Mouse (Mus musculus) kidney, embryonic 16.5 days (tissue): ENCODE data around the gene Meltf. TPM values are rescaled to one million over a fixed set of nuclear protein-coding genes. Genes with fewer than 3 reads are reported as not detected.

Source experiments
- ATAC-seq: fragments of 200-750 bp; cut with Nextera tagmentation; 2 replicates; pipeline ENCODE4 v1.8.0; 2017; ENCODE audit warnings: moderate TSS enrichment; ENCODE audit not compliant: low FRiP score, low TSS enrichment
- H3K27ac ChIP-seq: fragments of 300-500 bp; sonication (generic); 2 replicates; pipeline ENCODE4 v1.5.1; 2014; ENCODE audit warnings: low read length
- H3K27me3 ChIP-seq: fragments of 300-500 bp; sonication (generic); 2 replicates; pipeline ENCODE4 v1.6.1; 2014; ENCODE audit warnings: low read length, control low read depth, mixed read lengths; ENCODE audit not compliant: insufficient read depth
- H3K36me3 ChIP-seq: fragments of 300-500 bp; sonication (generic); 2 replicates; pipeline ENCODE4 v1.6.1; 2014; ENCODE audit warnings: low read length, control low read depth, mixed read lengths; ENCODE audit not compliant: insufficient read depth
- H3K4me1 ChIP-seq: fragments of 300-500 bp; sonication (generic); 2 replicates; pipeline ENCODE4 v1.6.1; 2014; ENCODE audit warnings: low read length, control low read depth, mixed read lengths; ENCODE audit not compliant: insufficient read depth
- H3K4me2 ChIP-seq: fragments of 300-500 bp; sonication (generic); replicated peaks from 2 replicates; pipeline ENCODE4 v1.6.1; 2014; ENCODE audit warnings: low read depth, low read length
- H3K4me3 ChIP-seq: fragments of 300-500 bp; sonication (generic); 2 replicates; pipeline ENCODE4 v1.5.1; 2014; ENCODE audit warnings: mild to moderate bottlenecking, low read length
- H3K9ac ChIP-seq: fragments of 300-500 bp; sonication (generic); replicated peaks from 2 replicates; pipeline ENCODE4 v1.6.1; 2014; ENCODE audit warnings: low read length
- H3K9me3 ChIP-seq: fragments of 300-500 bp; sonication (generic); 2 replicates; pipeline ENCODE4 v1.6.1; 2016; ENCODE audit warnings: low read length, control low read depth
- WGBS: fragments of 180-500 bp; shearing (Covaris S2); extraction: QIAGEN DNeasy Blood & Tissue Kit; methylation state at CpG from one replicate; pipeline ENCODE4 v1.1.7; 2014; 5-methylcytosine and 5-hydroxymethylcytosine counted together
- polyA plus RNA-seq: library from polyadenylated mRNA; unstranded; fragments of >200 nt; fragmentation: Nextera tagmentation; extraction: Ambion mirVana; gene quantifications from 2 replicates; pipeline ENCODE4 v1.2.1, GENCODE M21; 2015

Gene Meltf
- polyA plus RNA-seq, 1 experiment from 2014 or later, result 0.66 TPM

DNA sequence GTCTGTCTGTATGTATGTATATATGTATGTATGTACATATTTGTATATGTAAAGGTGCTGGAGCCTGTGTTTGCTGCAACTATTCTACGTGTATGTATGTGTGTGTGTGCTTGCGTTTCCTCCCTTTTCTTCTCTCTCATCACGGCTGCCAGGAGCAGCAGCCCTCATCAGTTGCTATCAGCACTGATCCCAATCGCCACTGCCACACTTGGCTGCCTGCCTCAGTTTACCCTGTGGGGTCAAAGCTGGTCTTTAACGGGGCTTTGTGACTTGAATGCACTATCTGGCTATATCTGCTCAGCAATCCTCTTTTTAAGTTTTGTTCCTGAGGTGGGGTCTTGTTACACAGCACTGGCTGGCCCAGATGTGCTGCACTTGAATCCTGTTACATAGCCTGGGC, 48.8 kb downstream of the Meltf start:
- Histone ChIP-seq H3K4me3 (no peak overlapping the region), H3K4me2 (no peak overlapping the region), H3K4me1 (0 out of 2 replicates have a peak, but pooled peaks cover 4% of the 10 kb centered on the region), H3K9me3 (no peaks in the 10 kb centered on the region), H3K36me3 (no peaks in the 10 kb centered on the region), H3K27ac (no peak overlapping the region), H3K27me3 (no peaks in the 10 kb centered on the region; the same call in 1 of the 2 replicates), H3K9ac (no peak overlapping the region)
- ATAC-seq, result no peak
- WGBS, result 80% methylated on average over 5 of the region's 5 CpGs

DNA sequence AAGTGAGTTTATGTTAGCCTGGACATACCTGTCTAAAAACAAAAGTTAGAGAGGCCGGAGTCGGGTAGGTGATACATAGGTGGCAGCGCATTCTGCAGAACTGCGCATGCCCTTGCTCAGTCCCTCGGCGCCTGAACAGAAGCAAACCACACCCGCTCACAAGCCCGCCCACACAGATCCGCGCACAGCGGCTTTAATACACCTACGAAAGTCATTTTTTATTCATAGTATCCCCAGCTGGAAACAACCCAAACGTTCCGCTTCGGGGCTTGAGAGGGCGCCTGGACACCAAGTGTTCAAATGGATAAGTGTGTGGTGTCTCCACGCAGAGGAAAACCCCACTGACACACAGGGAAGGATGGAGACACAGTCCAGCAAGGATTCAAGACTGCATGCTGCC, 52.7 kb downstream of the Meltf start:
- Histone ChIP-seq H3K27me3 (peaks cover 27% of the 10 kb centered on the region), H3K4me1 (peaks cover 26% of the 10 kb centered on the region), H3K4me2 (no peak overlapping the region), H3K27ac (no peak overlapping the region), H3K9ac (no peak overlapping the region), H3K9me3 (no peaks in the 10 kb centered on the region), H3K36me3 (no peaks in the 10 kb centered on the region), H3K4me3 (no peak overlapping the region)
- WGBS, result 59% methylated on average over 17 of the region's 17 CpGs
- ATAC-seq, result no peak

GRCm38 (mm10) chr16:31932255-31932654, 53.6 kb downstream of the Meltf start:
- no peak overlapping the region for H3K27ac ChIP-seq
- no peak overlapping the region for H3K4me3 ChIP-seq
- no peak for ATAC-seq
- H3K9ac ChIP-seq, result 0 out of 2 replicates have a peak overlapping the region, but pooled peaks have one; percentile 46
- H3K4me2 ChIP-seq, result peak overlapping the region; percentile 67
- peaks cover 26% of the 10 kb centered on the region for H3K4me1 ChIP-seq
- H3K9me3 ChIP-seq, result no peaks in the 10 kb centered on the region; the same call in 1 of the 2 replicates
- no peaks in the 10 kb centered on the region for H3K36me3 ChIP-seq
- peaks cover 30% of the 10 kb centered on the region for H3K27me3 ChIP-seq
- 61% methylated on average over 5 of the region's 5 CpGs for WGBS

DNA sequence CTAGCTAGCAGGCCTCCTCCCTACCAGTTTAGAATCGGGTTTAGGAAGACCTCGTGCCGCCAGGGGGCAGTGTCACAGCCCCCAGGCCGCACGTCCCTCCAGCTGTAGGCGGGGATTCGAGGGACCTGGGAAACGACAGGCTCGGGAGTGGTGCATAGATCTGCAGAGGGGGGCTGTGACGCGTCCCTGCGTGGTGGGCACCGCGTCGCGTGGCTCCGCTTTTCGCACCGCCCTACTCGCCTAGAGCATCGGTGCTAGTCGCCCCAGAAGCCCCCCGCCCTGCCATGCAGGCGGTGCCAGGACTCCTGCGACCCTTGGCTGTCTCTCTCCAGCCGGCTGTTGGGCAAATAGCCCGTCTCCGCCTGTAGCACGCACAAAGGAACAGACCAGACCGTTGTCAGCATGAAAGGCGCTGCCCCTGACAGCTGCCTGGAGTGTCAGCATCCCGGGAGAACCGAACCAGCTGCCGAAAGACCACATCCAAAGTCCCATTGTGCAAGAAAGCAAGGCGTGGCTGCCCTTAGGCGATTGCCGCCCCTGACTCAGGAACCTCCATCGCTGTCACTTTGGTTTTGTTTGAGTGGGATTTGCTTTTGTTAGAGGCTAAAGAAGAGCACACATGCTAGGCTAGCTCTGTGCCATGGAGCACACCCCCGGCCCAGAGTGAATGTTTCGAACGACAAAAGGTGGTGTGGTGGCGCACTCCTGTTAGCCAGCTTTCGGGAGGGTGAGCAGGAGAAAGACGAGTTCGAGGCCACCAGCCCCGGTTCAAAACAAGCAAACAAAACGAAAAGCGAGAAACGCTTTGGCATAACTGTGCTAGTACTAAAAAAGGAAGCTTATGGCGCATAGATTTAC, 54.5 kb downstream of the Meltf start:
- H3K9ac ChIP-seq, result peak overlapping the region; percentile 46
- no peaks in the 10 kb centered on the region; the same call in 1 of the 2 replicates for H3K9me3 ChIP-seq
- H3K36me3 ChIP-seq, result no peaks in the 10 kb centered on the region
- peak overlapping the region; percentile 67 for H3K4me2 ChIP-seq
- peaks cover 26% of the 10 kb centered on the region for H3K4me1 ChIP-seq
- peak overlapping the region; percentile 53 for H3K4me3 ChIP-seq
- ATAC-seq, result peak; percentile 85
- H3K27me3 ChIP-seq, result peaks cover 30% of the 10 kb centered on the region
- no peak overlapping the region for H3K27ac ChIP-seq
- WGBS, result under 1% methylated on average over 50 of the region's 50 CpGs

- Histone ChIP-seq H3K4me1 (peaks cover 26% of the 10 kb centered on the region), H3K27ac (no peak within 1 kb of the TSS), H3K9me3 (no peaks in the 10 kb centered on the region; the same call in 1 of the 2 replicates), H3K4me3 (peak within 1 kb of the TSS; percentile 53), H3K27me3 (peaks cover 30% of the 10 kb centered on the region), H3K9ac (peak within 1 kb of the TSS; percentile 46), H3K36me3 (no peaks in the 10 kb centered on the region), H3K4me2 (peak within 1 kb of the TSS; percentile 67)
- ATAC-seq, result no peak
- WGBS, result 7% methylated on average over 42 of the region's 42 CpGs
These were observed 55.3 kb downstream of the Meltf start, which contains the start of gene Pigz for GRCm38 (mm10) chr16:31933751-31934549. Gene Pigz (plus strand): TSS chr16:31933851.

DNA sequence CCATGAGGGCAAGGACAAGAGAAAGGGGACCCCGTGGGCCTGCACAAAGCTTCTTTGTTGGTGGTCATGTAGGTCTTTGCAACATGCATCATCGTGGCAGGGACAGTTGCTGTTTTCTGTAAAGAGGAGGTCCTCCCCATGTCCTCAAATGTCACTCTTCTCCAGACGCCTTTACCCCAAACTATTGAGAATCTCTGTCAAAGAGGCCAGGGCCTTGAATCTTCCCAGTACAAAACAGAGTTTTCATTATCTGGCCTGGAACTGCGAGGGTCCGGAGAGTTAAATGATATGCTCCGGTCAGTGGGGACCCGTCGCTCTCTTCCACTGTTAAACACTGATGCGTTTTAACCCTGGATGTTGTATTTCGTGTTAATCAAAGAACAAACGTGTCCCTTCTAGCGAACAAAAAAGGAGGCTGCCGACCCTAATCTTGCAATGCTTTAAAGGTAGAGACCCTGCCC, 56.0 kb downstream of the Meltf start:
- Histone ChIP-seq H3K36me3 (no peaks in the 10 kb centered on the region), H3K9ac (0 out of 2 replicates have a peak overlapping the region, but pooled peaks have one; percentile 2), H3K4me1 (peaks cover 26% of the 10 kb centered on the region), H3K4me2 (peak overlapping the region; percentile 52), H3K27me3 (peaks cover 30% of the 10 kb centered on the region), H3K27ac (no peak overlapping the region), H3K4me3 (peak overlapping the region; percentile 35), H3K9me3 (no peaks in the 10 kb centered on the region; the same call in 1 of the 2 replicates)
- WGBS, result 21% methylated on average over 13 of the region's 13 CpGs
- ATAC-seq, result no peak

DNA sequence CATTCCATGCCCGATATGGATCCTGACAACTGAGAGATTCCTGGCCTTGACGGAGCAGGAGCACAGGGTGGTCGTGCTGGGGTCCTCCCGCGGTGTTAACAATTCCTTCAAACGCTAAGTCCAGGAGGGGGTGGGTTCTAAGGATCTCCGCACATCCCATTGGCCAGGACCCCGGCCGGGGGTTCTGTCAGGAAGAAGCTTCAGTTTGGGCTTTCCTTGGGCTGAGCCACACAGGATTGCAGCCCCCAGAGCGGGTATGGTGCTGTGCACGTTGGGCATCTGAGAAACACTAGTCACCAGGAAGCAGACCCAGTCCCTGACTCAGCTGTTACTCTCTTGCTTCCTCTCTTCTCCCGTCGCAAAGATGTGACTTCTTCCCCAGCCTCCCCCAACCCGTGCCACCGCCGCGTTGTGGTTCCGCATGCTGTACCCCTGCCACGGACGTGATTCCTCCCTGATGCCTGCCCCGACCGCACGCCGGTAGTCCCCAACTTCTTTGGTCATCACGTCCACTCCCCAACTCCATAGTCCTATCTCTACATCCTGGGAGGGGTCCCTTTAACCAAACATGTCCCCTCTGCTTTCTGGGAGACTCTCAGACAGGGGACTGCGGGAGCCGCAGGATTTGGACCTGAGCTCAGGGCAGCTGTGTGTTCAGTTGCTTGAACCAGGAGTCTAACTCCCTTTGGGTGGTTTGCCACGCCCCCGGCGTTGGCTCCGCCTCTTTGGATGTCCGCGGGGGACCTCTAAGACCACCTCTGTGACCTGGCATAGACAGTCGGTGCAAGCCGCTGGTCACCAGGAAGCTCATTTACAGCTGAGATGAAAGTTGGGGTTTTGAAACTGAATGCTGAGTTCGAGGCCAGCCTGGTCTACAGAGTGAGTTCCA, 56.7 kb downstream of the Meltf start:
- ATAC-seq, result no peak
- Histone ChIP-seq H3K27me3 (peaks cover 30% of the 10 kb centered on the region), H3K36me3 (no peaks in the 10 kb centered on the region), H3K27ac (no peak overlapping the region), H3K4me1 (peaks cover 26% of the 10 kb centered on the region), H3K9me3 (no peaks in the 10 kb centered on the region; the same call in 1 of the 2 replicates), H3K4me2 (peak overlapping the region; percentile 52), H3K4me3 (peak overlapping the region; percentile 35), H3K9ac (0 out of 2 replicates have a peak overlapping the region, but pooled peaks have one; percentile 2)
- WGBS, result 6% methylated on average over 36 of the region's 36 CpGs

GRCm38 (mm10) chr16:31936568-31936967, 58.0 kb downstream of the Meltf start:
- no peaks in the 10 kb centered on the region; the same call in 1 of the 2 replicates for H3K9me3 ChIP-seq
- no peak overlapping the region for H3K4me3 ChIP-seq
- no peak overlapping the region for H3K27ac ChIP-seq
- WGBS, result 84% methylated on average over 4 of the region's 4 CpGs
- peaks cover 26% of the 10 kb centered on the region for H3K4me1 ChIP-seq
- peaks cover 30% of the 10 kb centered on the region for H3K27me3 ChIP-seq
- no peaks in the 10 kb centered on the region for H3K36me3 ChIP-seq
- no peak for ATAC-seq
- H3K9ac ChIP-seq, result no peak overlapping the region
- H3K4me2 ChIP-seq, result no peak overlapping the region

- peaks cover 15% of the 10 kb centered on the region for H3K4me1 ChIP-seq
- no peak overlapping the region for H3K9ac ChIP-seq
- no peaks in the 10 kb centered on the region; the same call in 1 of the 2 replicates for H3K9me3 ChIP-seq
- H3K4me3 ChIP-seq, result no peak overlapping the region
- 68% methylated on average over 6 of the region's 6 CpGs for WGBS
- no peak overlapping the region for H3K27ac ChIP-seq
- H3K27me3 ChIP-seq, result peaks cover 27% of the 10 kb centered on the region
- no peak for ATAC-seq
- H3K4me2 ChIP-seq, result no peak overlapping the region
- no peaks in the 10 kb centered on the region for H3K36me3 ChIP-seq
These were observed 60.2 kb downstream of the Meltf start for GRCm38 (mm10) chr16:31938856-31939255.
